Mouse (Mus musculus) lung, embryonic 15.5 days (tissue): ENCODE results near the gene Rgs6. TPM values are rescaled to one million over a fixed set of nuclear protein-coding genes. Genes with fewer than 3 reads are reported as not detected.

Source experiments
- ATAC-seq: fragments of 200-750 bp; cut with Nextera tagmentation; 2 replicates; pipeline ENCODE4 v1.8.0; 2017; ENCODE audit warnings: moderate number of reproducible peaks, borderline replicate concordance; ENCODE audit not compliant: low FRiP score, low TSS enrichment; ENCODE audit errors: extremely low read depth
- H3K27ac ChIP-seq: fragments of 300-500 bp; sonication (generic); 2 replicates; pipeline ENCODE4 v1.5.1; 2015; ENCODE audit warnings: moderate library complexity, mild to moderate bottlenecking, inconsistent platforms
- H3K27me3 ChIP-seq: fragments of 300-500 bp; sonication (generic); 2 replicates; pipeline ENCODE4 v1.6.1; 2015; ENCODE audit warnings: inconsistent platforms
- H3K36me3 ChIP-seq: fragments of 300-500 bp; sonication (generic); 2 replicates; pipeline ENCODE4 v1.6.1; 2015; ENCODE audit warnings: inconsistent platforms
- H3K4me1 ChIP-seq: fragments of 300-500 bp; sonication (generic); 2 replicates; pipeline ENCODE4 v1.6.1; 2015; ENCODE audit warnings: inconsistent platforms
- H3K4me2 ChIP-seq: fragments of 300-500 bp; sonication (generic); 2 replicates; pipeline ENCODE4 v1.6.1; 2015; ENCODE audit warnings: inconsistent platforms, mild to moderate bottlenecking, moderate library complexity
- H3K4me3 ChIP-seq: fragments of 300-500 bp; sonication (generic); 2 replicates; pipeline ENCODE4 v1.5.1; 2015; ENCODE audit warnings: mild to moderate bottlenecking, inconsistent platforms
- H3K9ac ChIP-seq: fragments of 300-500 bp; sonication (generic); 2 replicates; pipeline ENCODE4 v1.6.1; 2015; ENCODE audit warnings: inconsistent platforms
- H3K9me3 ChIP-seq: fragments of 300-500 bp; sonication (generic); 2 replicates; pipeline ENCODE4 v1.6.1; 2016; ENCODE audit warnings: inconsistent platforms
- WGBS: fragments of 180-500 bp; shearing (Covaris S2); methylation state at CpG from one replicate; pipeline ENCODE4 v1.1.7; 2015; 5-methylcytosine and 5-hydroxymethylcytosine counted together
- polyA plus RNA-seq: library from polyadenylated mRNA; unstranded; fragments of >200 nt; fragmentation: Nextera tagmentation; extraction: Ambion mirVana; gene quantifications from 2 replicates; pipeline ENCODE4 v1.2.1, GENCODE M21; 2015

Rgs6 gene
- 2.9 and 4.0 TPM in 2 replicates for polyA plus RNA-seq

DNA sequence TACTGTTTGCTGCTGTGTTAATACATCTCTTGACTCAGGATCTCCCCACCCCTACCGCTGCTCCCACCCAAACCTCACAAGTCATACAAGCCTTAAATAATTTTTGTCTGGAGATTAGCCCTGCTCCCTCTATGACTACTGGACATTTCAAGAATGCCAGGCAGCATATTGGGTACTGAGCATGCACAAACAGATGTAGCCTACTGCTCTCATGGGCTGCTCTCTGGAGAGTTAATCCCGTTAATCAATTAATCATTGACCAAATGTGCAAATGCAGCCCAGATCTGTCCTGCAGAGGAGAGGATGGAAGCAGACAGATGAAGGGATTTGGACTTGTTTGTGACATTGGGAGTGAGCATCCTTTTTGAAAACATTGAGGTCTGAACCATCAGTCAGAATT, at the start of gene Rgs6:
Rgs6 (plus strand) TSS at position 276 of the 400 bp plus-strand sequence.
- no peaks in the 10 kb centered on the region for H3K27me3 ChIP-seq
- no peak within 1 kb of the TSS for H3K9ac ChIP-seq
- no peak for ATAC-seq
- no peak within 1 kb of the TSS for H3K27ac ChIP-seq
- H3K4me3 ChIP-seq = no peak within 1 kb of the TSS
- H3K9me3 ChIP-seq = no peaks in the 10 kb centered on the region
- H3K36me3 ChIP-seq = no peaks in the 10 kb centered on the region
- WGBS = 75% methylated on average over 2 of the region's 2 CpGs
- 0 out of 2 replicates have a peak, but pooled peaks cover 3% of the 10 kb centered on the region for H3K4me1 ChIP-seq
- H3K4me2 ChIP-seq = no peak within 1 kb of the TSS

DNA sequence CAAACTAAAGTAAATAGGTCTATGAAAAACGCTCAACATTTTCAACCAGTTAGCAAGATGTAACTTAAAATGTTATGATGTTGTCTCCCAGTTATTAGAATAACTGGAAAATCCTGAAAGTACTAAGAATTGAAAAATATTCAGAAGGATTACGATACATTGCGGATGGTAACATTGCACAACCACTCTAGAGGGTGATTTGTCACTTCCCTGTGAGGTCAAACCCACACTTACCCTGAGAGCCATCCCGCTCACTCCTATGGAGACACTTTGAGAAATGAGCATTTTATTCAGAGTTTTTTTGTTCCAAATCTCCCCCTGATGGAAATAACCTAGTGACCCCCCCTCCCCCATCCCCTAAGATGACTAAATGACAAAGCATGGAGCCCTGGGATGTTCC, 41.0 kb upstream of the Rgs6 start:
- H3K27me3 ChIP-seq = no peaks in the 10 kb centered on the region
- ATAC-seq = no peak
- no peak overlapping the region for H3K4me3 ChIP-seq
- no peak overlapping the region for H3K9ac ChIP-seq
- H3K4me1 ChIP-seq = no peaks in the 10 kb centered on the region
- 78% methylated on average over 4 of the region's 4 CpGs for WGBS
- no peak overlapping the region for H3K4me2 ChIP-seq
- H3K36me3 ChIP-seq = no peaks in the 10 kb centered on the region
- no peak overlapping the region for H3K27ac ChIP-seq
- no peaks in the 10 kb centered on the region for H3K9me3 ChIP-seq

DNA sequence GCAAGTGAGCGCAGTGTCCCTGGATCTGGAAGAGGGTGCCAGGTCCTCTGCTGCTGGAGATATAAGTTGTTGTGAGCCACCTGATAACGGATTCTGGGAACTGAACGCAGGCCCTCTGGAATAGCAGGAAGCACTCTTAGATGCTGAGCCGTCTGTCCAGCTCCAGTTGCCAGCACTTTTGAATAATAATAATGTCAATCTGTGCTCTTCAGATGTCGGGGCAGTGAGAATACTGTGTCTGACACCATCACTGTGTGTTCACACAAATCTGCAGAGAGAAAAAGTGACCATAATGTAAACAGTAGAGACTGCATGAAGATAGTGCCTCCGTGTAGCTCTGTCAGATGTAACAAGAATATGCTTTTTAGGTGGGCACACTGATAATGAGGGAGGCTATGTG, 38.9 kb upstream of the Rgs6 start:
- no peak overlapping the region for H3K4me3 ChIP-seq
- H3K9me3 ChIP-seq = no peaks in the 10 kb centered on the region
- no peak overlapping the region for H3K27ac ChIP-seq
- WGBS = 56% methylated on average over 6 of the region's 6 CpGs
- ATAC-seq = no peak
- H3K27me3 ChIP-seq = no peaks in the 10 kb centered on the region
- H3K4me2 ChIP-seq = no peak overlapping the region
- H3K4me1 ChIP-seq = no peaks in the 10 kb centered on the region
- no peak overlapping the region for H3K9ac ChIP-seq
- H3K36me3 ChIP-seq = no peaks in the 10 kb centered on the region

DNA sequence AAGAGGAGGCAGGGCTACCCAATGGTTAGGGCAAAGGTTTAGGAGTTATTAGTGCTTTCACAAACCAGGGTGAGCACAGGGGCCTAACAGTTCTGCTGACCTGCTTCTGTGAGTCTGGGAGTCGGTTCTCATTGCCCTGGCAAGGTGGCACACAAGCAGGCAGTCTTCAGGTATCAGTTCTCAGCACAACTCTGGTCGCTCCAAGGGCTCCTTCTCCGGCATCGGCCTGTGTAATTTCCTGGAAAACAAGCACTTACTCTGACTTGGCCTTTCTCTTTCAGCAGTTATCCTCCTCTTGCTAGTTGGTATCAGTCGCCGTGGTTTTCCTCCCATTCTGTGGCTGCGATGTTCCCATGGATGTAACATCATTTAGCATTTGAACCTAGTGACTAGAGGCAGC, 38.0 kb upstream of the Rgs6 start:
- no peak overlapping the region for H3K4me2 ChIP-seq
- no peak overlapping the region for H3K4me3 ChIP-seq
- H3K27me3 ChIP-seq = no peaks in the 10 kb centered on the region
- ATAC-seq = no peak
- H3K36me3 ChIP-seq = no peaks in the 10 kb centered on the region
- no peak overlapping the region for H3K27ac ChIP-seq
- H3K4me1 ChIP-seq = no peaks in the 10 kb centered on the region
- H3K9ac ChIP-seq = no peak overlapping the region
- no peaks in the 10 kb centered on the region for H3K9me3 ChIP-seq
- WGBS = 87% methylated on average over 7 of the region's 7 CpGs

DNA sequence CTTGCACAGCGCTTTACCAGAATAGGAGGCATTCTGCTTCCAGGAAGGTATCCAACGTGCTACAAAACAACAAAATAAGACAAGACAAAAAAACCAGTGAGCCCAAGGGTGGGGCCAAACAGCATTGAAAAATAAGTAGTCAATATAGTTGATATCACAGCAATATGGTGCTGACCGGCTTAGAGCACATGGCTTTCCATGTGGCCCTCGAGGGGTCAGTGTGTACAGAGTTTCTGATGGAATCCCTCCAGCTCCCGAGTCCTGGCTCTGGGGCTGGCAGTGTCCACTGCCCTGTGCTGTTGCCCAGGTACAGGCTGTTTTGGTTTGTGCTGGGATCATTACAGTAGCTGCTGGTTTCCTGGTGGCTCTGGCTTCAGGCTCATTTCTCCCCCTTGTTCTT, 35.7 kb upstream of the Rgs6 start:
- Histone ChIP-seq H3K27me3 (no peaks in the 10 kb centered on the region), H3K9me3 (no peaks in the 10 kb centered on the region), H3K4me3 (no peak overlapping the region), H3K4me2 (no peak overlapping the region), H3K9ac (no peak overlapping the region), H3K4me1 (no peaks in the 10 kb centered on the region), H3K27ac (no peak overlapping the region), H3K36me3 (no peaks in the 10 kb centered on the region)
- ATAC-seq = no peak
- WGBS = 83% methylated on average over 5 of the region's 5 CpGs

DNA sequence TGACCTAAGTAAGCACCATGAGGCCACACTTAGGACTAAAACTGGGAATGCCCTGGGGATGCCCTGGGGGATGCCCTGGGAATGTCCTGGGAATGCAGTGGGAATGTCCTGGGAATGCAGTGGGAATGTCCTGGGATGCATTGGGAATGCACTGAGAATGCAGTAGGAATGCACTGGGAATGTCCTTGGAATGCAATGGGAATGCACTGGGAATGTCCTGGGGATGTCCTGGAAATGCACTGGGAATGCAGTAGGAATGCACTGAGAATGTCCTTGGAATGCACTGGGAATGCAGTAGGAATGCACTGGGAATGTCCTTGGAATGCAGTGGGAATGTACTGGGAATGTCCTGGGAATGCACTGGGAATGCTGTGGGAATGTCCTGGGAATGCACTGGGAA, 25.2 kb upstream of the Rgs6 start:
- ATAC-seq = no peak
- no peak overlapping the region for H3K9ac ChIP-seq

DNA sequence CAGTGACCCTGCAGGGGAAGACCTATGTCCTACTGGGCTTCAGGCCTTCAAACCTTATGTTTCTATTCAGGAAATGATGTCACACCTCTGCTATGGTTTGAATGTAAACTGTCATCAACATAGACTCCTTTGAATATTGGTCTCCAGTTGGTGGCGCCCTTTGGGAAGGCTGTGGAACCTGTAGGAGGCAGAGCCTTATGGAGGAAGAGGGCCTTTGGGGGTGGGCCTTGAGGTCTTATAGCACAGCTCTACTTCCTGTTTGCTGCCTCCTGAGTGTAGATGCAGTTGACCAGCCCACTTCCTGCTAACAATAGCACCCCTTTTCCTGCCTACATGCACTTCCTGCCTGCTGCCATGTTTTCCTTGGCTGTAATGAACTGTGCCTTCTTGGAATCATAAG, 19.7 kb upstream of the Rgs6 start:
- H3K27me3 ChIP-seq = no peaks in the 10 kb centered on the region
- no peaks in the 10 kb centered on the region for H3K9me3 ChIP-seq
- H3K9ac ChIP-seq = no peak overlapping the region
- WGBS = 100% methylated on average over 1 of the region's 1 CpGs
- no peaks in the 10 kb centered on the region for H3K36me3 ChIP-seq
- no peak overlapping the region for H3K27ac ChIP-seq
- H3K4me1 ChIP-seq = no peaks in the 10 kb centered on the region
- no peak overlapping the region for H3K4me3 ChIP-seq
- H3K4me2 ChIP-seq = no peak overlapping the region
- ATAC-seq = no peak

More for the DNA sequence above, 25.2 kb upstream of the Rgs6 start:
- Histone ChIP-seq H3K27me3 (no peaks in the 10 kb centered on the region), H3K36me3 (no peaks in the 10 kb centered on the region), H3K9me3 (no peaks in the 10 kb centered on the region), H3K4me1 (no peaks in the 10 kb centered on the region), H3K4me3 (no peak overlapping the region), H3K27ac (no peak overlapping the region), H3K4me2 (no peak overlapping the region)

DNA sequence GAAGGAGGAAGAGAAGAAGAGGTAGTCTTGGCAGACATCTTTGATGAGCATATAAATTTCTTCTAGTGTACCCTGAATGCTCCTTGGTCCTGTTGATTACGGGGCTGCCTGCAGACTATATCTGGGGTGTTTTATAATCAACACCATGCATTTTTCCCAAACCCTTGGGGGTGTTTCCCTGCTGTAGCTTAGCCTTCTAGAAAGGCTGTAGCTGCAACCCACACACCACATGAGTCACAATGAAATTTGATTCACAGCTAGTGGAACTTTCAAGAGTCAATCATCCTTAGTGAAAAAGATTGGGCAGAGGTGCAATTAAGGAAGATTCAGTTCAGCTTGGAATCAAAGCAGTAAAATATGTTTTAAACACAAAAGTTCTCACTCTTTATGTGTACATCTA, 15.4 kb upstream of the Rgs6 start:
- Histone ChIP-seq H3K4me1 (no peaks in the 10 kb centered on the region), H3K27ac (no peak overlapping the region), H3K4me3 (no peak overlapping the region), H3K9ac (no peak overlapping the region), H3K36me3 (no peaks in the 10 kb centered on the region), H3K4me2 (no peak overlapping the region), H3K27me3 (no peaks in the 10 kb centered on the region), H3K9me3 (no peaks in the 10 kb centered on the region)
- WGBS = 76% methylated on average over 1 of the region's 1 CpGs
- no peak for ATAC-seq

DNA sequence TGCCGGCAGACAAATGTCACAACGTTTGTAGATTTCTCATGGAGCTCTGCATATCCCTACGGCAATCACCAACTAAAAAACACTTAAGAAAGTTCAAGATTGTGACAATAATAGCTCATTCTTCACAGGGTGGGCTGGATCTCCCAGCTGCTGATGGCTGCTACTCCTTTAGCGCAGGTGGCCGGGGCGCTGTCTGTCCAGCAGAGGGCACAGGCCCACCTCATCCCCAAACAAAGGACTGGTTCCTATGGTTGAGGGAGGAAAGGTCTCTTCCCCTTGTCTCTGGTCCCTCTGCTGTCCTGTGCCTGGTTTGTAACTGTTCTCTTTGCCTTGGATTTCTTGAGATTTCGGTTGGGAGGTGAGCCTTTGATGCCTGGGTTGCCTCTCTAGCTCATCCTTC, 1.5 kb upstream of the Rgs6 start:
- Histone ChIP-seq H3K9me3 (no peaks in the 10 kb centered on the region), H3K9ac (no peak overlapping the region), H3K4me3 (no peak overlapping the region), H3K27ac (no peak overlapping the region), H3K4me2 (no peak overlapping the region), H3K27me3 (no peaks in the 10 kb centered on the region), H3K4me1 (0 out of 2 replicates have a peak, but pooled peaks cover 3% of the 10 kb centered on the region), H3K36me3 (no peaks in the 10 kb centered on the region)
- WGBS = 31% methylated on average over 7 of the region's 7 CpGs
- ATAC-seq = no peak

DNA sequence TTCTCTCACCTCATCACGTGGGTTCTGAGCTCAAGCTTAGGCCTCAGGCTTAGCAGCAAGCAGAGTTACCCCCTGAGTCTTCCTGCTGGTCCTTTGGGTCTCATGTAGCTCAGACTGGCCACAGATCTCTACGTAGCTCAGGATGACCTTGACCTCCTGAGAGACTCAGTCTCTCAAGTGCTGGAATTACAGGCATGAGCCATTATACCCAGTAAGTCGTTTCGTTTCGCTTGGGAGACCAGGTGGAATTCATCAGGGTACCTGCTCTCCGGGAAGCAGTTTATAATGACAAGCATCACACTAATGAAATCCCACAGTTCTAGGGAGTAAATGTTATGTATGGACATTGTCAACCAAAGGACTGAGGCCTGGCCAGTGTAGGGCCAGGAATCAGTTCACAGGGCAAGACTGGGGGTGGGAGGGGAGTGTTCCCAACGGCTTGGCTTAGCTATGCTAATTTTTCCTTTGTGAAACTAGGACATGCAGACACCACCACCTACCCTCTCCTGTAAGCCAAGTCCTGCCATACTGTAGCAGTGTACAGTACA, 670 bp upstream of the Rgs6 start:
- Histone ChIP-seq H3K36me3 (no peaks in the 10 kb centered on the region), H3K4me3 (no peak overlapping the region), H3K4me1 (0 out of 2 replicates have a peak, but pooled peaks cover 3% of the 10 kb centered on the region), H3K4me2 (no peak overlapping the region), H3K27ac (no peak overlapping the region), H3K27me3 (no peaks in the 10 kb centered on the region), H3K9me3 (no peaks in the 10 kb centered on the region), H3K9ac (no peak overlapping the region)
- 66% methylated on average over 7 of the region's 7 CpGs for WGBS
- no peak for ATAC-seq

DNA sequence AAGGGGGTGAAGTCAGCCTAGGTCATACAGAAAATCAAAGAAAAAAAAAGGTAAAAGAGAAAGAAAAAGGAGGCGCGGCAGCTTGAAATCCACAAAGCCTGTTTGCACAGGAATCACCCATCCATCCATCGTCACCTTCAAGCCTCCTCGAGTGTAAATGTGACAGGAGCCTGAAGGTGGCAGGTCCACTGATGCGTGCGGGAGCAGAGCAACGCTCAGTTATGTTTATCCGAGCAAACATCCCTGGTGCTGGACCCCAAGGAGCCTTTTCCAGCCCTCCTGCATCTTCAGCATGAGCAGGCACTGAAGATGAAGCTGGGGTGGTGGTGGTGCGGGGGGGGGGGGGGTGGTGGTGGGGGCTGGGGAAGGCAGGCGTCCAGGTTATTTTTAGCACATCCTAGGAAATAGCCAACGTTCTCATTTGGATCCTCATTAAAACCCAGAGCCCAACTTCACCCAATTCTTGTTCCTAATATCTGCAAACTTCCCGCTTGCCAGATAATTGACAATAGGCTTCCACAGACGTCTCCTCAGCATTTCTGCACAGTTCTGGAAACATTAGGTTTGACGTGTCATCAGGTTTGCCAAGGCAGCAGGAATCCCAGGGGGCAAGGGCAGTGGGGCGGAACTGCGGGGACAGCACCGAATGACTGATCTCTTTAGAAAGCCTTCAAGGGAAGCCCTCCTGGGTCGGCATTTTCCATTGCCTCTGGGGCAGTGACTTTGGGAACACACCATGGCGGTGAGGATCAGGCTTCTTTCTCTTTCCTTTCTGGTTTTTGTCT, 946 bp downstream of the Rgs6 start:
- no peak overlapping the region for H3K4me2 ChIP-seq
- no peaks in the 10 kb centered on the region for H3K36me3 ChIP-seq
- H3K9me3 ChIP-seq = no peaks in the 10 kb centered on the region
- WGBS = 19% methylated on average over 18 of the region's 19 CpGs
- no peak overlapping the region for H3K9ac ChIP-seq
- H3K27ac ChIP-seq = no peak overlapping the region
- ATAC-seq = no peak
- no peak overlapping the region for H3K4me3 ChIP-seq
- 0 out of 2 replicates have a peak, but pooled peaks cover 3% of the 10 kb centered on the region for H3K4me1 ChIP-seq
- no peaks in the 10 kb centered on the region for H3K27me3 ChIP-seq

DNA sequence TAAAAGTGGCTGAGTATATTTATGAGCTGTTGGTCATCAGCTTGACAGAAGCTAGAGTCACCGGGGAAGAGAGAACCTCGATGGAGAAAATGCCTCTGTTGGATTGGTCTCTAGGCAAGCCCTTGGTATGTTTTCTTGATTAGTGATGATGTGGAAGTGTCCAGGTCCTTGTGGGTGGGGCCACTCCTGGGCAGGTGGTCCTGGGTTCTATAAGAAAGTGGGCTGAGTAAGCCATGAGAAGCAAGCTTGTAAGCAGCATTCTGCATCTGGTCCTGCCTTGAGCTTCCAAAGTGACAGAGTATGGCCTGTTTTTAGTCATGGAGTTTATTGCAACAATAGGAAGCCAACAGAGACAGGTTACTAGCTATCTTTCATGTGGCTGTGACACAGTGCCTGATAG, 10.9 kb downstream of the Rgs6 start:
- Histone ChIP-seq H3K27me3 (no peaks in the 10 kb centered on the region), H3K4me3 (no peak overlapping the region), H3K4me1 (no peaks in the 10 kb centered on the region), H3K4me2 (no peak overlapping the region), H3K27ac (no peak overlapping the region), H3K36me3 (no peaks in the 10 kb centered on the region), H3K9ac (no peak overlapping the region), H3K9me3 (no peaks in the 10 kb centered on the region)
- 70% methylated on average over 2 of the region's 2 CpGs for WGBS
- no peak for ATAC-seq
